Mouse (Mus musculus) spleen, adult 2 months (tissue): ENCODE results near the gene Elmo3.

Source experiments
- CTCF ChIP-seq: fragments of 200-500 bp; IDR thresholded peaks from 2 replicates; pipeline ENCODE4 v1.5.1; 2011; ENCODE audit warnings: mild to moderate bottlenecking, inconsistent platforms; ENCODE audit not compliant: insufficient read depth, insufficient read length, insufficient replicate concordance; ENCODE audit errors: extremely low read depth
- POLR2A ChIP-seq: fragments of 200-500 bp; IDR thresholded peaks from 2 replicates; pipeline ENCODE4 v1.6.1; 2011; ENCODE audit warnings: low read depth, low read length, inconsistent platforms

DNA sequence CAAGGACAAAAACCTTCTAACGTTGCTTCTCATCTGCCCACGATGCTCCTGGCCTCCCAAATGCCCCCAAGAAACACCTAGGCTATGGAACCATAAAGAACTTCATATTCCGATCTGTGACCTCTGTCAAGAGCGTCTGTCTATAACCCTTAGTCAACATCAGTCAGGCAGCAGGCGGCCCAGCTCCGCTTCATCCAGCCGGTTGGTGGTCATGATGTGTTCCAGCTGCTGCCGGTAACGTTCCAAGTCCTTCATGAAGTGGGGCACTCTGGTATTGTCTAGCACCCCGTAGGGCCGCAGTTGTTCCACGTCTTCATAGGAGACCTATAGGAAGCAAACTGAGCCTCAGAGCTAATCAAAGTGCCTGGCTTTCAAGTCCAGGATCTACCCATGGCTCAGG is 23.6 kb upstream of the Elmo3 start:
- TF ChIP-seq CTCF, result no peak
- TF ChIP-seq POLR2A, result no peak
